Mouse (Mus musculus) liver, adult 2 months (tissue): ENCODE results near the gene Pou5f1.

ENCODE experiments used
- CTCF ChIP-seq: fragments of 200-500 bp; IDR thresholded peaks from 2 replicates; pipeline ENCODE4 v1.5.1; 2011; ENCODE audit warnings: low read depth, low read length, control low read depth
- POLR2A ChIP-seq: fragments of 200-500 bp; IDR thresholded peaks from 2 replicates; pipeline ENCODE4 v1.6.1; 2011; ENCODE audit warnings: low read length, control low read depth; ENCODE audit not compliant: insufficient read depth; ENCODE audit errors: extremely low read depth

- TF ChIP-seq CTCF = no peak
- no peak for TF ChIP-seq POLR2A
Observed at GRCm38 (mm10) chr17:35548636-35549035, 42.8 kb downstream of the Pou5f1 start.
